Mouse (Mus musculus) c-Kit-positive CD71-negative TER-119-negative erythroid progenitor cells, embryonic 14.5 days (primary cell): Measurements from ENCODE around the gene Brms1l.
"Not testable (repeated sequence)": the region's sequence is repeated elsewhere in the genome, so short reads cannot be mapped to it uniquely, and the experiment has no call there.

Experiments used
- DNase-seq: peaks from one replicate; pipeline ENCODE4 v3.0.0-alpha.2; 2013; ENCODE audit warnings: low read depth

Gene Brms1l

GRCm38 (mm10) chr12:55836199-55836951 is at the start of gene Brms1l:
Gene Brms1l (plus strand): TSS chr12:55836324.
- peak; percentile 95 for DNase-seq

GRCm38 (mm10) chr12:55794485-55794884 is 41.6 kb upstream of the Brms1l start:
- DNase-seq: not testable (repeated sequence)

- no peak for DNase-seq
Measured at GRCm38 (mm10) chr12:55797103-55797502, 39.0 kb upstream of the Brms1l start.

- DNase-seq: no peak
Measured at GRCm38 (mm10) chr12:55798745-55799144, 37.4 kb upstream of the Brms1l start.

- DNase-seq: no peak
Measured at GRCm38 (mm10) chr12:55800144-55800543, 36.0 kb upstream of the Brms1l start.

GRCm38 (mm10) chr12:55801131-55801530 is 35.0 kb upstream of the Brms1l start:
- DNase-seq: no peak

- no peak for DNase-seq
Measured at GRCm38 (mm10) chr12:55805035-55805434, 31.1 kb upstream of the Brms1l start.

- DNase-seq: no peak
Measured at GRCm38 (mm10) chr12:55816488-55816887, 19.6 kb upstream of the Brms1l start.

GRCm38 (mm10) chr12:55820119-55820660 is 15.9 kb upstream of the Brms1l start:
- DNase-seq: no peak

GRCm38 (mm10) chr12:55820661-55821314 is 15.3 kb upstream of the Brms1l start, which contains the start of gene Ralgapa1:
Gene Ralgapa1 (minus strand): TSS chr12:55821167.
- peak; percentile 87 for DNase-seq

- DNase-seq: no peak
Measured at GRCm38 (mm10) chr12:55824027-55824426, 12.1 kb upstream of the Brms1l start.

GRCm38 (mm10) chr12:55825537-55825936 is 10.6 kb upstream of the Brms1l start:
- no peak for DNase-seq

- DNase-seq: no peak
Measured at GRCm38 (mm10) chr12:55831101-55831500, 5.0 kb upstream of the Brms1l start.

GRCm38 (mm10) chr12:55832961-55833360 is 3.2 kb upstream of the Brms1l start:
- no peak for DNase-seq

- DNase-seq: no peak
Measured at GRCm38 (mm10) chr12:55833906-55834625, 2.1 kb upstream of the Brms1l start.

- DNase-seq: no peak
Measured at GRCm38 (mm10) chr12:55834891-55835290, 1.2 kb upstream of the Brms1l start.

GRCm38 (mm10) chr12:55835857-55836198 is 296 bp upstream of the Brms1l start:
- DNase-seq: no peak

GRCm38 (mm10) chr12:55837495-55837894 is 1.4 kb downstream of the Brms1l start:
- DNase-seq: no peak

- DNase-seq: peak; percentile 18
Measured at GRCm38 (mm10) chr12:55846741-55847140, 10.6 kb downstream of the Brms1l start.

- DNase-seq: no peak
Measured at GRCm38 (mm10) chr12:55847851-55848250, 11.7 kb downstream of the Brms1l start.

- DNase-seq: no peak
Measured at GRCm38 (mm10) chr12:55850650-55851049, 14.5 kb downstream of the Brms1l start.
